Mouse (Mus musculus) liver, postnatal 0 days (tissue): ENCODE results near the gene Cstf3. TPM values are rescaled to one million over a fixed set of nuclear protein-coding genes. Genes with fewer than 3 reads are reported as not detected.
A peak's percentile ranks its signal among the peaks of the same experiment; 100 is the strongest.

Experiments used
- ATAC-seq: fragments of 200-750 bp; cut with Nextera tagmentation; 2 replicates; pipeline ENCODE4 v1.8.0; 2017; ENCODE audit warnings: mild to moderate bottlenecking, moderate library complexity
- DNase-seq: peaks from one replicate; pipeline ENCODE4 v3.0.0-alpha.2; 2016
- H3K27ac ChIP-seq: fragments of 300-500 bp; sonication (generic); 2 replicates; pipeline ENCODE4 v1.5.1; 2014; ENCODE audit warnings: antibody characterized with exemption, moderate library complexity, mild to moderate bottlenecking, low read depth
- H3K27me3 ChIP-seq: fragments of 300-500 bp; sonication (generic); 2 replicates; pipeline ENCODE4 v1.6.1; 2014; ENCODE audit warnings: low read length, control low read depth, mixed read lengths; ENCODE audit not compliant: insufficient read depth
- H3K36me3 ChIP-seq: fragments of 300-500 bp; sonication (generic); replicated peaks from 2 replicates; pipeline ENCODE4 v1.6.1; 2014; ENCODE audit warnings: mild to moderate bottlenecking, control low read depth, low read length, moderate library complexity, mixed read lengths; ENCODE audit not compliant: insufficient read depth
- H3K4me1 ChIP-seq: fragments of 300-500 bp; sonication (generic); 2 replicates; pipeline ENCODE4 v1.6.1; 2014; ENCODE audit warnings: antibody characterized with exemption, mild to moderate bottlenecking, control low read depth; ENCODE audit not compliant: insufficient read depth
- H3K4me2 ChIP-seq: fragments of 300-500 bp; sonication (generic); 2 replicates; pipeline ENCODE4 v1.6.1; 2014; ENCODE audit warnings: low read depth, mild to moderate bottlenecking, low read length, moderate library complexity, mixed read lengths
- H3K4me3 ChIP-seq: fragments of 300-500 bp; sonication (generic); 2 replicates; pipeline ENCODE4 v1.5.1; 2014; ENCODE audit warnings: low read depth, low read length
- H3K9ac ChIP-seq: fragments of 300-500 bp; sonication (generic); replicated peaks from 2 replicates; pipeline ENCODE4 v1.6.1; 2014; ENCODE audit warnings: mild to moderate bottlenecking, moderate library complexity
- H3K9me3 ChIP-seq: fragments of 300-500 bp; sonication (generic); 2 replicates; pipeline ENCODE4 v1.6.1; 2016; ENCODE audit warnings: mild to moderate bottlenecking, control low read depth, low read length, mixed read lengths
- CTCF ChIP-seq: sonication (generic); IDR thresholded peaks from 2 replicates; pipeline ENCODE4 v1.5.1; 2016; ENCODE audit warnings: antibody characterized with exemption, low read depth
- EP300 ChIP-seq: IDR thresholded peaks from 2 replicates; pipeline ENCODE4 v1.6.1; 2016; ENCODE audit warnings: antibody characterized with exemption, low read depth, mild to moderate bottlenecking
- WGBS: fragments of 180-500 bp; shearing (Covaris S2); extraction: QIAGEN DNeasy Blood & Tissue Kit; methylation state at CpG from one replicate; pipeline ENCODE4 v1.1.7; 2014; ENCODE audit not compliant: insufficient replicate concordance; 5-methylcytosine and 5-hydroxymethylcytosine counted together
- polyA plus RNA-seq: library from polyadenylated mRNA; unstranded; fragments of >200 nt; fragmentation: Nextera tagmentation; extraction: Ambion mirVana; gene quantifications from 2 replicates; pipeline ENCODE4 v1.2.1, GENCODE M21; 2015

Gene Cstf3
- polyA plus RNA-seq, 1 experiment from 2014 or later = 23.0 TPM

- no peak for DNase-seq
- Histone ChIP-seq H3K4me2 (peak overlapping the region; percentile 88), H3K36me3 (0 out of 2 replicates have a peak, but pooled peaks cover 2% of the 10 kb centered on the region), H3K9ac (peak overlapping the region; percentile 87), H3K9me3 (no peaks in the 10 kb centered on the region), H3K27me3 (no peaks in the 10 kb centered on the region), H3K27ac (peak overlapping the region; percentile 92), H3K4me1 (peaks cover 15% of the 10 kb centered on the region), H3K4me3 (peak overlapping the region; percentile 89)
- TF ChIP-seq CTCF = no peak
- TF ChIP-seq EP300 = no peak
- ATAC-seq = no peak
- under 1% methylated on average over 19 of the region's 19 CpGs for WGBS
These were observed 450 bp downstream of the Cstf3 start for GRCm38 (mm10) chr2:104590829-104591117.

- peak overlapping the region; percentile 89 for H3K4me3 ChIP-seq
- DNase-seq (no peak), ATAC-seq (no peak)
- H3K36me3 ChIP-seq = 0 out of 2 replicates have a peak, but pooled peaks cover 2% of the 10 kb centered on the region
- H3K4me2 ChIP-seq = peak overlapping the region; percentile 88
- H3K27ac ChIP-seq = peak overlapping the region; percentile 92
- H3K9ac ChIP-seq = peak overlapping the region; percentile 87
- no peak for TF ChIP-seq EP300
- no peak for TF ChIP-seq CTCF
- H3K9me3 ChIP-seq = no peaks in the 10 kb centered on the region
- peaks cover 15% of the 10 kb centered on the region for H3K4me1 ChIP-seq
- H3K27me3 ChIP-seq = no peaks in the 10 kb centered on the region
- under 1% methylated on average over 6 of the region's 6 CpGs for WGBS
These were observed 818 bp downstream of the Cstf3 start for GRCm38 (mm10) chr2:104591141-104591540.

DNA sequence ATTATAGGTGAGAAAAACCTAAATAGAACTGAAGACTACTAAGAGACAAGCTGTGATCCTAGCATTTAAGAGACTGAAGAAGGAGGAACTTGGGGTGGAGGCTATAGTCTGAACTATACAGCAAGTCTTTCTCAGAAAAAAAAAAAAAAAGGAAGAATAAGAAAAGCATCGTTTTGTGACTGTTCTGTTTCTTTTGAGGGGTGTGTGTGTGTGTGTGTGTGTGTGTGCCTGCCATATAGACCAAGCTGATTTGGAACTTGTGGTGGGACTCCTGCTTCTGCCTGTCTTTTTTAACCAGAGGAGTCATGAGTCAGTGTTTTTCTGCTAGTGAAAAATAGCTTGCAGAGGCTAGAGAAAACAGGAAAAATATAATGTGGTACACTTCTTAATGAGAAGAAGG is 4.7 kb downstream of the Cstf3 start:
- Histone ChIP-seq H3K4me2 (no peak overlapping the region), H3K36me3 (0 out of 2 replicates have a peak, but pooled peaks cover 2% of the 10 kb centered on the region), H3K4me1 (peaks cover 9% of the 10 kb centered on the region), H3K4me3 (no peak overlapping the region), H3K9ac (no peak overlapping the region), H3K27ac (no peak overlapping the region; the same call in 1 of the 2 replicates), H3K9me3 (no peaks in the 10 kb centered on the region), H3K27me3 (no peaks in the 10 kb centered on the region)
- WGBS = 23% methylated on average over 1 of the region's 1 CpGs
- ATAC-seq = no peak
- DNase-seq = no peak
- TF ChIP-seq EP300 (no peak), CTCF (no peak)

GRCm38 (mm10) chr2:104603431-104603830 is 13.1 kb downstream of the Cstf3 start:
- DNase-seq = no peak
- Histone ChIP-seq H3K27me3 (no peaks in the 10 kb centered on the region), H3K4me3 (no peak overlapping the region), H3K27ac (peak overlapping the region; percentile 13; the same call in 1 of the 2 replicates), H3K4me2 (no peak overlapping the region), H3K9ac (no peak overlapping the region), H3K36me3 (no peaks in the 10 kb centered on the region), H3K9me3 (no peaks in the 10 kb centered on the region), H3K4me1 (no peaks in the 10 kb centered on the region)
- 0 out of 2 replicates have a peak, but pooled peaks have one; percentile 38 for ATAC-seq
- 48% methylated on average over 1 of the region's 1 CpGs for WGBS
- TF ChIP-seq EP300 (no peak), CTCF (no peak)

- no peak overlapping the region for H3K27ac ChIP-seq
- H3K9me3 ChIP-seq = no peaks in the 10 kb centered on the region
- H3K4me3 ChIP-seq = no peak overlapping the region
- TF ChIP-seq EP300 (no peak), CTCF (no peak)
- no peak overlapping the region for H3K4me2 ChIP-seq
- H3K9ac ChIP-seq = no peak overlapping the region
- H3K27me3 ChIP-seq = no peaks in the 10 kb centered on the region
- no peak for DNase-seq
- ATAC-seq = no peak
- no peaks in the 10 kb centered on the region for H3K4me1 ChIP-seq
- 87% methylated on average over 5 of the region's 5 CpGs for WGBS
- peaks cover 4% of the 10 kb centered on the region; the same call in 1 of the 2 replicates for H3K36me3 ChIP-seq
These were observed 14.4 kb downstream of the Cstf3 start for GRCm38 (mm10) chr2:104604718-104605117.

DNA sequence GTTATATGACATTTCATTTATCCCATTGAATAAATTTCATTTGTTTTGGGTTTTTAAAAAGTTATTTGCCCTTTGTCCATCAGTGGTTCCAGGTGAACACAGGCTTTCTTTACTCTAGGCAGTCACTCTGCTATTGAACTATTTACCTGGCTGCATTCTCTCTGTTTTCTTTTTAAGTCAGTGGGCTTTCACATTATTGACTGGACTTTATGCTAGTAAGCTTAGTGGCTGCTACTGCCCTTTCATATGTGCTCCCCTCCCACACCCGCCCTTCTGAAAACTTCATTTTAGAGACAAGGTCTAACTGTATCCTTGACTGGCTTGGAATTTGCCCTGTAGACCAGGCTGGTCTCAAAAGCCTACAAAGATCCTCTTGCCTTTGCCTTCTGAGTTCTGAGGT is 15.2 kb downstream of the Cstf3 start:
- peak; percentile 51; the same call in 1 of the 2 replicates for ATAC-seq
- Histone ChIP-seq H3K27ac (peak overlapping the region; percentile 31; the same call in 1 of the 2 replicates), H3K36me3 (peaks cover 9% of the 10 kb centered on the region; the same call in 1 of the 2 replicates), H3K9me3 (no peaks in the 10 kb centered on the region), H3K4me3 (no peak overlapping the region), H3K4me2 (no peak overlapping the region), H3K4me1 (no peaks in the 10 kb centered on the region), H3K9ac (no peak overlapping the region), H3K27me3 (no peaks in the 10 kb centered on the region)
- WGBS = 73% methylated on average over 1 of the region's 1 CpGs
- TF ChIP-seq EP300 (no peak), CTCF (no peak)
- DNase-seq = no peak

GRCm38 (mm10) chr2:104614786-104615185 is 24.5 kb downstream of the Cstf3 start:
- H3K4me1 ChIP-seq = peaks cover 3% of the 10 kb centered on the region; the same call in 1 of the 2 replicates
- H3K27ac ChIP-seq = peak overlapping the region; percentile 64
- no peak overlapping the region for H3K4me2 ChIP-seq
- H3K9ac ChIP-seq = no peak overlapping the region
- WGBS = 65% methylated on average over 3 of the region's 3 CpGs
- ATAC-seq (peak; percentile 76; the same call in 1 of the 2 replicates), DNase-seq (no peak)
- peaks cover 8% of the 10 kb centered on the region for H3K36me3 ChIP-seq
- H3K9me3 ChIP-seq = no peaks in the 10 kb centered on the region
- no peak overlapping the region for H3K4me3 ChIP-seq
- TF ChIP-seq CTCF (no peak), EP300 (no peak)
- no peaks in the 10 kb centered on the region for H3K27me3 ChIP-seq
